Mouse (Mus musculus) adrenal gland, postnatal 25 days (tissue): Measurements from ENCODE around the gene Sema6b. TPM values are rescaled to one million over a fixed set of nuclear protein-coding genes. Genes with fewer than 3 reads are reported as not detected.

ENCODE experiments used
- DNase-seq: peaks from one replicate; pipeline ENCODE4 v3.0.0; 2021; ENCODE audit warnings: mixed read lengths
- total RNA-seq: library from RNA; stranded (reverse); gene quantifications from 2 replicates; pipeline ENCODE4 v1.2.3, GENCODE M21; 2021

Sema6b gene
- total RNA-seq, 1 experiment from 2014 or later = 10.4 TPM

GRCm38 (mm10) chr17:56146131-56146530, 6.0 kb upstream of the Sema6b start:
- no peak for DNase-seq

GRCm38 (mm10) chr17:56144546-56144945, 4.4 kb upstream of the Sema6b start:
- DNase-seq = no peak

- DNase-seq = no peak
Measured at GRCm38 (mm10) chr17:56141702-56142605, 1.8 kb upstream of the Sema6b start.

- no peak for DNase-seq
Measured at GRCm38 (mm10) chr17:56139355-56139754, 788 bp downstream of the Sema6b start.

- no peak for DNase-seq
Measured at GRCm38 (mm10) chr17:56137839-56138613, 2.1 kb downstream of the Sema6b start.

- DNase-seq = no peak
Measured at GRCm38 (mm10) chr17:56136558-56136957, 3.6 kb downstream of the Sema6b start.

- DNase-seq = peak; percentile 82
Measured at GRCm38 (mm10) chr17:56134463-56134971, 5.6 kb downstream of the Sema6b start.

GRCm38 (mm10) chr17:56133457-56134363, 6.4 kb downstream of the Sema6b start:
- DNase-seq = peak; percentile 52

- peak; percentile 64 for DNase-seq
Measured at GRCm38 (mm10) chr17:56132661-56133060, 7.5 kb downstream of the Sema6b start.

GRCm38 (mm10) chr17:56131814-56132213, 8.3 kb downstream of the Sema6b start:
- DNase-seq = peak; percentile 82

GRCm38 (mm10) chr17:56131136-56131535, 9.0 kb downstream of the Sema6b start:
- no peak for DNase-seq

GRCm38 (mm10) chr17:56128246-56128645, 11.9 kb downstream of the Sema6b start:
- no peak for DNase-seq

GRCm38 (mm10) chr17:56126175-56126574, 14.0 kb downstream of the Sema6b start:
- no peak for DNase-seq

GRCm38 (mm10) chr17:56125276-56125630, 14.9 kb downstream of the Sema6b start:
- no peak for DNase-seq

- peak; percentile 73 for DNase-seq
Measured at GRCm38 (mm10) chr17:56124377-56125275, 15.5 kb downstream of the Sema6b start.

GRCm38 (mm10) chr17:56123681-56124340, 16.3 kb downstream of the Sema6b start:
- no peak for DNase-seq

- DNase-seq = no peak
Measured at GRCm38 (mm10) chr17:56123161-56123560, 17.0 kb downstream of the Sema6b start.

- no peak for DNase-seq
Measured at GRCm38 (mm10) chr17:56121826-56122225, 18.3 kb downstream of the Sema6b start, which contains the start of gene Lrg1. Gene Lrg1, minus strand, starts transcription at chr17:56122001.

- DNase-seq = peak; percentile 81
Measured at GRCm38 (mm10) chr17:56119981-56120880, 19.9 kb downstream of the Sema6b start.
